In genomic region chr13:30036561-30036960, GRCm38 (mm10) we compare ENCODE assay signal across 15 mouse cellular contexts. TPM values are rescaled to one million over a fixed set of nuclear protein-coding genes. Genes with fewer than 3 reads are reported as not detected.
A peak's percentile ranks its signal among the peaks of the same experiment; 100 is the strongest.
DNase-seq lines count a peak whose midpoint lies in the region; ATAC-seq lines count a peak whose summit lies in the region.
"Had no signal": no experiment of that assay in that cellular context is flagged by ENCODE, and none has a peak within 500 bp of the region (broad histone marks: within the 10 kb centered on the region; RNA-seq: fewer than 3 reads in every experiment).

No protein-coding gene starts in this region.

- no peaks in the 10 kb centered on the region for H3K4me1 ChIP-seq in kidney, embryonic 14.5 days (ENCODE audit: control insufficient read depth, insufficient read depth, low read length)
- H3K4me1 ChIP-seq: hindbrain, embryonic 10.5 days had no signal

- intact Hi-C loops in gastrocnemius, postnatal 14 days (cut with DNase I; ENCODE audit: low total_unique reads) = no loop called here

- DNase-seq in kidney, adult 18-20 months = peak; percentile 11
- peak; percentile 4 for DNase-seq in c-Kit-positive CD71-positive TER-119-negative erythroid progenitor cells, embryonic 14.5 days (ENCODE audit: low read depth)
- peak; percentile 95 for DNase-seq in large intestine, adult 2 months (ENCODE audit: low read depth, low spot score)
- no peak for DNase-seq in layer of hippocampus, postnatal 25 days (ENCODE audit: extremely low spot score in 1 of 2, low spot score in 1 of 2)
- no peak for DNase-seq in gastrocnemius, postnatal 14 days
- DNase-seq: cerebellum, adult 18-20 months had no signal

- ATAC-seq in kidney, embryonic 14.5 days (ENCODE audit: low FRiP score, low TSS enrichment) = no peak
- peak; percentile 93 for ATAC-seq in CD4-positive, CD25-positive, alpha-beta regulatory T cell, adult 4 months
- no peak for ATAC-seq in megakaryocyte progenitor cell, adult 5-6 weeks (replicated peaks; ENCODE audit: poor library complexity)
- ATAC-seq: forebrain, embryonic 16.5 days had no signal

- WGBS in kidney, embryonic 14.5 days = 68% methylated on average over 8 of the region's 8 CpGs
- WGBS in large intestine, adult 2 months = 25% methylated on average over 8 of the region's 8 CpGs

- H3K27me3 ChIP-seq in kidney, embryonic 14.5 days (ENCODE audit: control insufficient read depth, insufficient read depth, low read length) = no peaks in the 10 kb centered on the region
- H3K27me3 ChIP-seq: limb, embryonic 13.5 days; lung, embryonic 15.5 days had no signal

- H3K4me2 ChIP-seq in kidney, embryonic 14.5 days (replicated peaks; ENCODE audit: low read depth, low read length) = no peak overlapping the region
- H3K4me2 ChIP-seq: heart, embryonic 11.5 days; limb, embryonic 13.5 days; lung, embryonic 15.5 days had no signal

- H3K4me3 ChIP-seq in kidney, embryonic 14.5 days (ENCODE audit: low read length) = no peak overlapping the region
- H3K4me3 ChIP-seq: hindbrain, embryonic 10.5 days; limb, embryonic 13.5 days; lung, embryonic 15.5 days; megakaryocyte, embryonic 14.5 days had no signal

- H3K27ac ChIP-seq in kidney, embryonic 14.5 days (ENCODE audit: low read depth, low read length) = no peak overlapping the region
- H3K27ac ChIP-seq: hindbrain, embryonic 10.5 days; limb, embryonic 13.5 days; lung, embryonic 15.5 days had no signal

- no peaks in the 10 kb centered on the region for H3K36me3 ChIP-seq in kidney, embryonic 14.5 days (ENCODE audit: control insufficient read depth, insufficient read depth, low read length)
- H3K36me3 ChIP-seq: hindbrain, embryonic 10.5 days; limb, embryonic 13.5 days; lung, embryonic 15.5 days had no signal

- no peak overlapping the region for H3K9ac ChIP-seq in kidney, embryonic 14.5 days (ENCODE audit: low read depth, low read length)
- H3K9ac ChIP-seq: limb, embryonic 13.5 days; lung, embryonic 15.5 days had no signal

- H3K9me3 ChIP-seq in kidney, embryonic 14.5 days (ENCODE audit: control insufficient read depth, low read length) = no peaks in the 10 kb centered on the region
- H3K9me3 ChIP-seq: hindbrain, embryonic 10.5 days; limb, embryonic 13.5 days; lung, embryonic 15.5 days had no signal

RNA-seq across cellular contexts. Expression of gene E2f3, which starts 50.7 kb away (rescaled TPM):
- 11.7 and 17.7 TPM in 2 replicates for polyA plus RNA-seq in kidney, embryonic 14.5 days (2014; fragmentation: Nextera tagmentation; extraction: Ambion mirVana)
- polyA plus RNA-seq in CD4-positive, CD25-positive, alpha-beta regulatory T cell, adult 4 months (2017; shearing (Covaris generic)) = 1 to 10 TPM; 2.8 to 3.8 TPM
- 5.3 and 7.2 TPM in 2 replicates for polyA plus RNA-seq in large intestine, adult 2 months (2012; rRNA removed)
- 10 to 100 TPM; 24.2 to 25.6 TPM for total RNA-seq in layer of hippocampus, postnatal 25 days (2021)
- total RNA-seq in gastrocnemius, postnatal 14 days (2021) = 10 to 100 TPM in 1 of 2 experiments, 1 to 10 TPM in 1; 7.9 to 11.0 TPM
- 16.9 and 17.8 TPM in 2 replicates for total RNA-seq in megakaryocyte progenitor cell, adult 5-6 weeks (2015)
- total RNA-seq in megakaryocyte progenitor cell, adult 5-6 weeks (2017) = 11.8 and 12.4 TPM in 2 replicates

Comparison
In these comparisons a context has a peak if more than half of its experiments do, and no peak if none do; other contexts are left out.
1. DNase-seq: peak in kidney, adult 18-20 months (single experiment), c-Kit-positive CD71-positive TER-119-negative erythroid progenitor cells, embryonic 14.5 days (single experiment) and large intestine, adult 2 months (single experiment); none in layer of hippocampus, postnatal 25 days (0 of 2) and gastrocnemius, postnatal 14 days (single experiment).